Mouse (Mus musculus) neural tube, postnatal 0 days (tissue): ENCODE data around the gene Man1b1. TPM values are rescaled to one million over a fixed set of nuclear protein-coding genes. Genes with fewer than 3 reads are reported as not detected.

Source experiments
- polyA plus RNA-seq: library from polyadenylated mRNA; unstranded; fragments of >200 nt; fragmentation: Nextera tagmentation; extraction: Ambion mirVana; gene quantifications from 2 replicates; pipeline ENCODE4 v1.2.1, GENCODE M21; 2015

The Man1b1 gene
- polyA plus RNA-seq = 46.6 and 48.4 TPM in 2 replicates

DNA sequence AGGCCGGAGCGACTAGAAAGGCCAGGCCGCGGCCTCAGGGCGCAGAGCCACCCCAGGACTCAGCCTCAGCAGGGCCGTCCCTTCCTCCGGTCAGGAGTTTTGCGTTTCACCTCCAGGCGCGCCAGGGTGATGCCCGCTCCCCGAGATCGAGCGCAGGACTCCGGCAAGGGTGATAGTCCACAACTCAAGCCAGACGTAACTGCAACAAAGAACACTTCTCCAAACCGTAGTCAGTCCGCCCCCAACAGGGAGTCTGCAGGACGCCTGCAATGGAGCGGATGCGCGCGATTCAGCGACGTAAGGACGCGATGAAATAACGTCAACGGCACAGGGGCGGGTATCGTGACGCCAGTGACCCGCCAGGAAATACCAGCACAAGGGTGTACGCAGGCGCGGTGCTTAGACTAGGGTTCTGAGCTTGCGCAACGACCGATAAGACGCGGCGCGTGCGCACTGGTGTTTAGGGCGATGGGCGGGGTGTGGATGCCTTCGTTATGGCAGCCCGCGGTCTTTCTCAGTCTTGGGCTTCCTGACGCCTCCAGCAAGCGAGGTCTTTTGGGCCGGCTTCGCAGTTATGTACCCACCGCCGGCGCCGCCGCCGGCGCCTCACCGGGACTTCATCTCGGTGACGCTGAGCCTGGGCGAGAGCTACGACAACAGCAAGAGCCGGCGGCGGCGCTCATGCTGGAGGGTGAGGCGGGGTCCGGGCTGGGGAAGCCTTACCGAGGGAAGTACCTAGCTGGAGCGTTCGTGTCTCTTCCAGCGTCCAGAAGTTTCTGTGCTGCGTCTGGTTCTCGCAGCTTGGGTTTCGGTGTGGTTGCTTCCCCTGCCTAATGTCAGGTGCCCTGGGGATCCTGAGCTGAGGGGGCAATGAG, at the start of gene Man1b1:
Gene Man1b1 (plus strand): TSS at position 53 of the 875 bp plus-strand sequence.

DNA sequence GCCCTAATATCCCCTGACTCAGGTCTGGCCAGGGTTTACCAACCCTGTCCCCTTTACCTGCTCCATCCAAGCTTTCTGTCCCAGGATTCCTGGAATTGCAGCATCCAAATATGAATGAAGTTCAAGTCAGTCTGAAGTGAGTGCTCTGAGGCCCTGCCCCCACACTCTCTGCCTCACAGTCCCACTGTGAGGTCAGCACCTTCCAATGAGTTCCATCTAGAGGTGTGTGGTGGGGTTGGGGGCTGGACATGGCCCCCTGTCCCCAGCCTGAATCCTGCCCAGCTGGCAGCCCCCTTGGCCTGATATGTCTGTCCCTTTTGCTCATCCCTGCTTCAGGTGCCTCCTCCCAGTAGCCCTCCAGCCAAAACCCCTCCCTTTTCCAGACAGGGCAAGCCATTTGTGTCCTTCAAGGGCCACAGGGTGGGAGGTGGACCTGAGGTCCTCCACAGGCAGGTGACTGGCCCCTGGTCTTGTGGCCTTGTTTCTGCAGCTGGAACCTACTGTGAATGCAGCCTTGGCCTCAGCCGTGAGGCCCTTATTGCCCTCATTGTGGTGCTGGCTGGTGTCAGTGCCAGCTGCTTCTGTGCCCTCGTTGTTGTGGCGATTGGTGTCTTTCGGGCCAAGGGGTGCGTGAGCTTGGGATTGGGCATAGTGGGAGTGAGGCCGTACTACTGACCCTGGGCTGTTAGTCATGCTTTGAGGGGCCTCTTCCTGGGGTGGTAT, 44.0 kb upstream of the Man1b1 start, which contains the start of gene Tmem210:
Gene Tmem210 (plus strand): TSS at position 219 of the 723 bp plus-strand sequence.

DNA sequence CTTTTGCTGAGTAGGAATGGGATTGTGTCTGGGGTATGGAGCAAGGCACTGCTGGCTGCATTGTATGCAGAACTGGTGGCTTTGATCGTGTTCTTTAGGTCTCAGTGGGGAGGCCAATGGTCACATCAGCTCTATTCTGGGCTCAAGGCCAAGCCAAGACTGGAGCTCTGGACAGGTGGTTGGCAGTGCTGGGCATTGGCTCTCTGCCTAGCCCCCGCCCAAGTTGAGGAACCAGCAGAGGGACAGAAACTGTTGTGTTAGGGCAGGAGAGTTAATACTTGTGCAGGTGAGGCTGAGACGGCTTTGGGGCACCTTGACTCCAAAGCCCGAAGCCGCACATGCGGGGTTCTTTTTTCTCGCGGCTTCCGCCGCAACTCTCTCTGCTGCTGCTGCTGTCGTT, 42.5 kb upstream of the Man1b1 start, which contains the start of gene Lrrc26:
Gene Lrrc26 (plus strand): TSS at position 265 of the 400 bp plus-strand sequence.

DNA sequence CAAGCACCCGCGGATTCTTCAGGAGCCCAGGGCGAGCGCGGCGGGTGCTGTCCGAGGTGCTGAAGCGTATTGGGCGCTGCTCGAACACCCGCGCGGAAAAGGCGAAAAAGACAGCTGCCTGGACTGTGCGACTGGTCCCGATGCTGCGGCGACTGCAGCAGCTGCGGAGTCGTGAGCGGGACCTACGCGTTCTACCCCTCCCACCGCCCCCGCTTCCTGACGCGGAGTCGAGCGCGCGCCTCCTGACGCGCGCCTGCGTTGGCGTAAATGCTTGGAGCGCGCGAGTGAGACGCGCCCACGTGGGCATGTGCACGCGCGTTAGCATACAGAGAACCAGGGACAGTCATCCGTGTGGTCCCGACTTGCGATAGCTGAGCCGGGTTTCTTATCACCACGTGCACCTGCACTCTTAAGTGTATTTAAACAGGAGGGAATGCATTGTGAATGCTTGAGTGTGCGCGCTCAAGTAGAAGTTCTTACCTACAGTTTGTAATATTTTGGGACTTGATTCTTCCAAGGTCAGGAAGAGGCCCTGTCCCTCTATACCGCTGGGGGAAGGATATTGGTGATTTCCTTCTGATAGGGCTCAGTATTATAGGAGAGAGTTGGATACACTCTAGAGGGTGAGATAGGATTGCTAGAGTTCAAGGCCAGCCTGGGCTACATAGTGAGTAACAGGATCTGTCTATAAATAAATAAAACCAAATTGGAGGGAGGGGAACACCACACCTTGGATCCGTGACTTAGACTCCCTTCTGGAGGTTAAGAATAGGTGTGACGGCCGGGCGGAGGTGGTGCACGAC, 13.0 kb upstream of the Man1b1 start, which contains the start of gene Grin1:
Gene Grin1 (minus strand): TSS at position 217 of the 803 bp plus-strand sequence.

DNA sequence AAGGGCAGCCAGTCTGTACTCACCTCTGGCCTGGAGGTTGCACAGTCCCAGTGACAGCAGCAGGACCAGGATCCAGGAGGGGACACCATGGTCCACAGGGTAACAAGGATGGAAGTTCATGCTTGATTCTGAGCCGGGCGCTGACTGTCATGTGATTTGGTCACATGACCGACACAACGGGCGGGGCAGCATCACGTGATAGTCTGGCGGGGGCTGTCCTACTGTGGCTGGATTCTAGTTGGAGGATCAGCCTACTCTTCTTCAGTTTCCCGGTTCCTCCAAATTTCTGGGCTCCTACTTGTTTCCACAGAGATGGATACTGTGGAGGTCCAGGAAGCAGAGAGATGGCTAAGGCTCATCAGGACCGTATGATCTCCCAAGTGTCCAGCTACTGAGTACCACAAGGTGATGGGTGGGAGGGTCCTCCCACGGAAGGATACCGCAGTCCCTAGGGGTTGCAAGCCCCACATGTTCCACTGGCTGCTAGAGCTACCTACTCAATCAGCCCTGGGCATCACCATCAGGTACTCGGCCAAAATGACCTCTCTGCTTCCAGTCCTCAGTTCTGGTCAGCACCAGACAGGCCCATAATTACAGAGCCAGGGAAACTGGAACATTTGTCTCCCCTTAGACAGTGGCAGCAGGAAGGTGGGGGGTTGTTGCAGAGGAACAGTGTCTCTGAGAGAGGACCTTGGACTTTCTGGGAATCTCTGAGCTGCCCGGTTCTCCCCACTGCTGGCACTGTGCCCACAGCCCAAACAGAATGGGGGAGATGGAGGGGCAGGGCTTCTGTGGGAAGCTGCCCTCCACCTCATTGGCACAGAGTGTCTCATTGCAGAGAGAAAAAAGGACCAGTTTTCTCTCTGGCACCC, 24.3 kb downstream of the Man1b1 start, which contains the start of gene Dpp7:
Gene Dpp7 (minus strand): TSS at position 152 of the 872 bp plus-strand sequence.

DNA sequence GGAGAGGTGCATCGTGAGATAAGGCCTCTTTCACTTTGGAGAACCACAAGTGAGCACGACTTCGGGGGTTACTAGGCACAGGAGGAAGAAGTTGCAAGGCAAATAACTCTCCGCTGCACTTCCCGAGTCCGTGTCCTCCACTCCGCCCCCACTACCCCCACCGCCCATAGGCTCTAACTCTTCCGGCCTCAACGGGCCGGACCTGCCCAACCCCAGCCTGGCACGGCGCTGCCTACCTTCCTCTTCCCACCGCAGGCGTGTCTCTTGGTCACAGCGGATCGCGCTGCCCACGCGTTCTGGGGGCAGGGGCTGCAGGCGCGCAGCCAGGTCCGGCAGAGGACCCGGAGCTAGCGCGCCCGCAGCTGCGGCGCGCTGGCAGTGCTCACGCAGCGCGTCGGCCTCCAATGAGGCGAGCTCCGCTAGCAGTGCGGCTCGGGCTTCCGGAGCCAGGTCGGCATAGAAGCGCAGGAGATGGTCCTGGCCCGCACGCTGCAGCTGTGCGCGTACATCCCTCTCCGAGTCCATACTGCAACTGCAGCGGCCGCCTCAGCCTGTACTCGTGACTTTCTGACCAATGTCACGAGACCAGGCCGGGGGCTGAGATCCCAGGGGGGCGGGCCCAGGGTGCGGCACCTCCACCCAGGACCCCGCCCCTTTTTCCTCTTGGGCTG, 33.1 kb downstream of the Man1b1 start, which contains the start of gene Uap1l1:
Gene Uap1l1 (minus strand): TSS at position 592 of the 671 bp plus-strand sequence.

DNA sequence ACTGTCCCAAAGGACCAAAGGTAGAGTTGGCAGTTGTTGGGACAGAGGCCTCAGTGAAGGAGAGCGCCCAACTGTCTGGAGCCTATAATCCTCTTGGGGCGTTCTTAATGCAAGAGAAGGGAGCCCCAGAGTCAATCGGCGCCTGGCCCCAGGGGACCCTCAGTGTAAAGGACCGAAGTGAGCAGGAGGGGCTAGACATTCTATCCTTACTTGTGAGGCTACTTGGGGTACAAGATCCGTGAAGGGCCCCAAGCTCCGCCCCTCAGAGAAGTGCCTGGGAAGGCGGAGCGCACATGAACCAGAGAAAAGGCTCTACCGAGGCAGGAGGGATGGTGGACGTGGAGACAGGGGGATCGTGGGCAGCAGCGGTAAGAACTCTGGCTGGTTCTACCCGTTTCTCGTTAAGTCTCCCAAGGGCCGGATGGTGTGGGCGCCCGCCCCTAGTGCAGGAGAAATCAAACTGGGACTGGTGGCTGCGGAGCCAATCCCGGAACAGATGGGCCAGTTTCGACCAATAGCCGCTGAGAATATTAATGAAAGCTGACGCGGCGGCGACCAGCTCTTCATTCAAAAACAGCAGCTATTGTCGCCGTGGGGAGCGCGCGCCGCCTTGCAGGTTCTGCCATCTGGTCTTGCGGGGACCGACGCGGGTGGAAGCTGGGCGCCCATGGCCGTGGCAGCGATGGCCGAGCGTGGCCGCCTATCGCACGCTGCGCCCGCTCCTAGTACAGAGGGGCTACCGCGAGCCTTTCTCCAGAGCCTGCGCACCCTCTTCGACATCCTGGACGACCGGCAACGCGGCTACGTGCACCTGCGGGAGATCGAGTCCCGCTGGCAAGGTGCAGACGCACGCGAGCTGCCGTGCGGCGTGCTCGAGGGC, 39.9 kb downstream of the Man1b1 start, which contains the start of gene Sapcd2:
Gene Sapcd2 (plus strand): TSS at position 558 of the 880 bp plus-strand sequence.

DNA sequence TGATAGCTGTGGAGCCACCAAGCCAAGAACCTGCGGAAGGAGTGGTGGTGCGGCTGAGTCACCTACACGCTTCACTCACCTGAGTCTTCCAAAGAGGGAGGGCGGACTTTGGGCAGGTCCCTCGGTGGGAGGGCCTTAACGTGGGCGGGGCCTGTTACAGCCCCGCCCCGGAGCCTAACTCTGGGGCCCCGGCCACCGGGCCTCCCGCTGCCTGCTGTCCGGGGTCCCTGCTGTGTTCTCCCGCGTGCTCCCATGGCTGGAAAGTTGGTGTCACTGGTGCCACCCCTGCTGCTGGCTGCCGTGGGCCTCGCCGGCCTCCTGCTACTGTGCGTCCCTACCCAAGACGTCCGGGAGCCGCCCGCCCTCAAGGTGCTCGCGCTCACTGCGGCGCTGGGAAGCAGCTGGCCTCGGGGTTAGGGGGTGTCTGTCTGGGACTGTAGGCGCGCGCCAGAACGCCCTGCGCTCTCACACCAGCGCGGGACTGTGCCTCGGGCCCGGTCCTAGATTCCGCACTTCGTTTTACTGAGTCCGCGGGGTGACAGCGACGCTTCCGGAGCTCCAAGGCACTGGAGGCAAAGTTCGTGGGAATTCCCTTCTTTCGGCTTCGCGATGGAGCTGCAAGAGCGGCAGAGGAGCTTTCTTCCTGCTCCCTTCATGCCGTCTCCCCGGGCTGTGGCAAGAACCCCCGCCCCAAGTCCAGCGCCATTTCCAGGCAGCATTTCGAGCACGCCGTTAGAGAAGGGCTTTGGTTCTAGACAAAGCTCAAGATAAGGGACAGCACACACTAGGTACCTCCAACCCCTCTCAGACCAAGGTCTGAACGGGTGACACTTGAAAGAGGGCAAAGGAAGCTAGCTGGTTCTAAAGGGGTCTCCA, 63.8 kb downstream of the Man1b1 start, which contains the start of gene Entpd2:
Gene Entpd2 (plus strand): TSS at position 154 of the 876 bp plus-strand sequence.

DNA sequence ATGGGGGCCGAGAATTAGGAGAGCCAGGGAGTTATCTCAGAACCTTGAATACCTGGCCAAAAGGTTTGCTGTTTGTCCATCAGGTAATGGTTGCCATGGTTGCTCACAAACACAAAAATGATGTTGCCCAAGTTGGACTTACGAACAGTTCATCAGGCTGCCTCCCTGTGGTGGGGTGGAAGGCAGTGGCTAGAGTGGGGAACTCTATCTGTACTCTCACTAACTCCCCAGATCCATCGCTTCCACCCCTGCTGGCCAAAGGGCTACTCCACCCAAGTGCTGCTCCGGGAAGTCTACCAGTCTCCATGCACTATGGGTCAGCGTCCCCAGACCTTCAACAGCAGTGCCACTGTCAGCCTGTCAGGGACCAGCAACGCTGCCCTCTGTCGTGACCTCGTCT, 66.9 kb downstream of the Man1b1 start, which contains the start of gene Npdc1:
Gene Npdc1 (plus strand): TSS at position 301 of the 400 bp plus-strand sequence.

Other genes with a start within 250 kb of the Man1b1 start
- not detected in 2 replicates for gene Noxa1, start 237.2 kb upstream of the Man1b1 start, polyA plus RNA-seq
- 15.8 TPM in 2 replicates for gene Nrarp, start 151.6 kb upstream of the Man1b1 start, polyA plus RNA-seq
- gene Tor4a, start 135.5 kb upstream of the Man1b1 start, polyA plus RNA-seq = 1.7 and 2.2 TPM in 2 replicates
- 73.6 and 78.9 TPM in 2 replicates for gene Nelfb, start 120.8 kb upstream of the Man1b1 start, polyA plus RNA-seq
- gene Stpg3, start 117.7 kb upstream of the Man1b1 start, polyA plus RNA-seq = 0.12 TPM in 1 of 2 replicates, not detected in the other
- gene Fam166a, start 113.6 kb upstream of the Man1b1 start, polyA plus RNA-seq = 0.53 TPM in 1 of 2 replicates, not detected in the other
- gene Tubb4b, start 107.6 kb upstream of the Man1b1 start, polyA plus RNA-seq = 538 and 555 TPM in 2 replicates
- gene Slc34a3, start 98.0 kb upstream of the Man1b1 start, polyA plus RNA-seq = not detected in 2 replicates
- gene Rnf224, start 95.6 kb upstream of the Man1b1 start, polyA plus RNA-seq = not detected in 2 replicates
- gene Rnf208, start 90.1 kb upstream of the Man1b1 start, polyA plus RNA-seq = 233 and 275 TPM in 2 replicates
- gene Cysrt1, start 89.9 kb upstream of the Man1b1 start, polyA plus RNA-seq = 0.18 TPM in 1 of 2 replicates, not detected in the other
- gene AL732309.1, start 85.5 kb upstream of the Man1b1 start, polyA plus RNA-seq = 2.6 and 3.2 TPM in 2 replicates
- gene Tmem203, start 76.9 kb upstream of the Man1b1 start, polyA plus RNA-seq = 23.8 and 25.9 TPM in 2 replicates
- gene Tprn, start 69.7 kb upstream of the Man1b1 start, polyA plus RNA-seq = 15.4 and 16.4 TPM in 2 replicates
- gene Ssna1, start 59.9 kb upstream of the Man1b1 start, polyA plus RNA-seq = 166 and 169 TPM in 2 replicates
- gene Anapc2, start 59.9 kb upstream of the Man1b1 start, polyA plus RNA-seq = 86.3 and 90.8 TPM in 2 replicates
- 0.34 TPM in 1 of 2 replicates, not detected in the other for gene Tmem210, start 44.2 kb upstream of the Man1b1 start, polyA plus RNA-seq
- 0.13 and 0.38 TPM in 2 replicates for gene Lrrc26, start 42.4 kb upstream of the Man1b1 start, polyA plus RNA-seq
- gene Grin1, start 13.2 kb upstream of the Man1b1 start, polyA plus RNA-seq = 89.6 and 112 TPM in 2 replicates
- 20.6 and 20.9 TPM in 2 replicates for gene Dpp7, start 24.0 kb downstream of the Man1b1 start, polyA plus RNA-seq
- gene Uap1l1, start 33.3 kb downstream of the Man1b1 start, polyA plus RNA-seq = 19.7 and 22.7 TPM in 2 replicates
- gene Sapcd2, start 40.0 kb downstream of the Man1b1 start, polyA plus RNA-seq = 16.8 and 18.2 TPM in 2 replicates
- gene Entpd2, start 63.5 kb downstream of the Man1b1 start, polyA plus RNA-seq = 15.6 and 17.4 TPM in 2 replicates
- 405 and 457 TPM in 2 replicates for gene Npdc1, start 67.0 kb downstream of the Man1b1 start, polyA plus RNA-seq
- 0.30 and 0.41 TPM in 2 replicates for gene Fut7, start 90.9 kb downstream of the Man1b1 start, polyA plus RNA-seq
- gene Abca2, start 96.4 kb downstream of the Man1b1 start, polyA plus RNA-seq = 11.5 and 17.0 TPM in 2 replicates
- 1.3 and 1.8 TPM in 2 replicates for gene Clic3, start 124.5 kb downstream of the Man1b1 start, polyA plus RNA-seq
- gene Paxx, start 128.8 kb downstream of the Man1b1 start, polyA plus RNA-seq = 131 and 140 TPM in 2 replicates
- gene Ptgds, start 137.7 kb downstream of the Man1b1 start, polyA plus RNA-seq = 1,109 and 2,669 TPM in 2 replicates
- gene Lcn12, start 161.6 kb downstream of the Man1b1 start, polyA plus RNA-seq = not detected in 2 replicates
- gene Fbxw5, start 168.4 kb downstream of the Man1b1 start, polyA plus RNA-seq = 103 and 115 TPM in 2 replicates
- gene C8g, start 169.4 kb downstream of the Man1b1 start, polyA plus RNA-seq = 6.2 TPM in 2 replicates
- 11.9 and 12.1 TPM in 2 replicates for gene Traf2, start 214.6 kb downstream of the Man1b1 start, polyA plus RNA-seq
- gene Edf1, start 225.5 kb downstream of the Man1b1 start, polyA plus RNA-seq = 403 and 421 TPM in 2 replicates
- gene Mamdc4, start 242.5 kb downstream of the Man1b1 start, polyA plus RNA-seq = 1.0 and 3.1 TPM in 2 replicates
- gene Phpt1, start 242.9 kb downstream of the Man1b1 start, polyA plus RNA-seq = 251 and 258 TPM in 2 replicates
- gene Ajm1, start 249.4 kb downstream of the Man1b1 start, polyA plus RNA-seq = 20.4 and 21.5 TPM in 2 replicates